Mouse (Mus musculus) liver (tissue): Measurements from ENCODE around the gene Tmeff1.

Experiments
- DNase-seq: peaks from one replicate; pipeline ENCODE4 v3.0.0-alpha.2; 2020; ENCODE audit warnings: mixed read lengths

Tmeff1 gene

DNA sequence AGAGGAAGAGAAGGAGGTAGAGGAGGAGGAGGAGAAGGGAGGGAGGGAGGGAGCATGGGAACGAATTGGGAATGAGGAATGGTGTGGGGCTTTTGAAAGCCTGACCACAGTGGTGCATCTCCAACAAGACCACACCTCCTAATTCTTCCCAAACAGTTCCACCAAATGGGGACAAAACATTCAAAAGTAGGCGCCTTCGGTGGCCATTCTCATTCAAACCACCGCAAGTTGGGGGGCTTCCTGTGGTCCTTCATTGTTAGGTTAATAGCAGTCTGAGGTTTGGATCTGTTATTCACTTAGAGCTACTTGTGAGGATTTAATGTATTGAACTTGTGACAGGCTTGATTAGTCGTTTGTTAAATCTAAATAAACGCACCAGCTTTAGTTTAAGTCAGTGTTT lies 40.0 kb downstream of the Tmeff1 start:
- no peak for DNase-seq

GRCm38 (mm10) chr4:48625836-48626235 lies 40.9 kb downstream of the Tmeff1 start:
- DNase-seq, result no peak

GRCm38 (mm10) chr4:48629445-48629844 lies 44.5 kb downstream of the Tmeff1 start:
- no peak for DNase-seq

GRCm38 (mm10) chr4:48633529-48633928 lies 48.6 kb downstream of the Tmeff1 start:
- no peak for DNase-seq

DNA sequence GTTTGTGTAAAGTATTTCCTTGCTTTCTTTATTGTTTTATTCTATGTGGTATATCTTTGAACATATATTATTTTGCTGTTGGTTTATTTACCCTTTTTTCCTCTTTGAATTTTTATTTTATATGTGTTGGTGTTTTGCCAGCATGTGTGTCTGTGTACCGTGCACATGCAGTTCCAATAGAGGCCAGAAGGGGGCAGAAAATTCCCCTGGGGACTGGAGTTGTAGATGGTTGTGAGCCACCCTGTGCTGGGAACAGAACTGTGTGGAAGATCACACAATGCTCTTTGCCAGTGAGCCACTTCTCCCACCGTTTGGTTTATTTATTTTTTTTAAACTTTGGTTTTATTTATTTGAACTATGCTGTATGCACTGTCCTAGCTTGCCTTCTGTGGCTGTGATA lies 49.1 kb downstream of the Tmeff1 start:
- DNase-seq, result peak; percentile 21

- DNase-seq, result no peak
Observed at GRCm38 (mm10) chr4:48636831-48637230, 51.9 kb downstream of the Tmeff1 start.

DNA sequence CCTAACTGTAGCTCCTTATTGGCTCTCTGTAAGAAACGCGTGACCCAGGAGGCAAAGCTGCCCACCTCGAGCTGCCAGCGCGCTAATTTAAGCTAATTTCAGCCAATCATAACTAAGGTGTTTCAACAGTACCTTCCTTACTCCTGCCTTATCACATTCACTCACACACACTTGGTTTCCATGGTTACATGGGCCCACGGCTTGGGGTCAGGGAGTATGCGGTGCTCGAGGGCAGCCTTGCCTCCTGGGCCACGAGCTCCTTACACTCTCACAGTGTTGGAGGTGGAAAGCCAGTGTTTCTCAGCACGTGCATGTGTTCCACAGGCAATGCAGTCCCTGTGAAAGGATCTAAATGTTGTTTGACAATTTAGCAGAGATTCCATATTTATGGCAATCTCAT lies 53.2 kb downstream of the Tmeff1 start:
- DNase-seq, result no peak

- DNase-seq, result no peak
Observed at GRCm38 (mm10) chr4:48639503-48639902, 54.5 kb downstream of the Tmeff1 start.

DNA sequence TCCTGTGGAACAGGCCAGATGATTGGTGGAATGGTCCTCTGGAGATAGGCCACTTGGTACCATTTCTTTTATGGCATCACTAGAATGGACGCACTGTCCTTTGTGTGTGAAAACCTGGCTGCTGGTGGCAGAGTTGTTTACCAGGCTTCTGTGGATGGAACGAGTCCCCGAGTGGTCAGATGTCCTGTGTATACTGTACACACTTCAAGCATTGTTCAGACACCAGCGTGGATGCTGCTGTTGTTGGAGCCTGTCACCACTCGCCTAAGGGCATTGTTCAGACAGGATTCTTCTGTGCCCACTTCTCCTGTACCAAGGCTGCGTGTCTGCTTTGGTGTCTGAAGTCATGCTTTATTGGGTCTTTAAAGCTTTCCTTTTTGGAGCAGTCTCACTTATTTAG lies 58.8 kb downstream of the Tmeff1 start:
- DNase-seq, result no peak

DNA sequence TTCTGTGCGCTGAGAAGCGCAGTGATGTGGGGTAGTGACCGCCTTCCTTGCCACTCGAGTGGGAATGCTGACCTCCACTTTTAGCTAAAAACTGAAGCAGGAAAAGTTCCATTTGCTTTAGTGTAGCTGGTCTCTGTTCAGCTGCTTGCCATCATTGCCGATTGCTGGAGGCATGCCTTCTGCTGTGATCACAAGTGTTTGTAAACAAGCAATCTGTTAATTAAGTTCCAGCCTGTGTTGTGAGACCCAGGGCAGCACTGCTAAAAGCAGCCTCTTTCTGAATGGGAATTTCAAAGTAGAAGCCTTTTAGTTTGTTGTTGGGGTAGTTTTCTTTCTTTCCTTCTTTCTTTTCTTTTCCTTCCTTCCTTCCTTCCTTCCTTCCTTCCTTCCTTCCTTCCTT lies 61.2 kb downstream of the Tmeff1 start:
- no peak for DNase-seq

DNA sequence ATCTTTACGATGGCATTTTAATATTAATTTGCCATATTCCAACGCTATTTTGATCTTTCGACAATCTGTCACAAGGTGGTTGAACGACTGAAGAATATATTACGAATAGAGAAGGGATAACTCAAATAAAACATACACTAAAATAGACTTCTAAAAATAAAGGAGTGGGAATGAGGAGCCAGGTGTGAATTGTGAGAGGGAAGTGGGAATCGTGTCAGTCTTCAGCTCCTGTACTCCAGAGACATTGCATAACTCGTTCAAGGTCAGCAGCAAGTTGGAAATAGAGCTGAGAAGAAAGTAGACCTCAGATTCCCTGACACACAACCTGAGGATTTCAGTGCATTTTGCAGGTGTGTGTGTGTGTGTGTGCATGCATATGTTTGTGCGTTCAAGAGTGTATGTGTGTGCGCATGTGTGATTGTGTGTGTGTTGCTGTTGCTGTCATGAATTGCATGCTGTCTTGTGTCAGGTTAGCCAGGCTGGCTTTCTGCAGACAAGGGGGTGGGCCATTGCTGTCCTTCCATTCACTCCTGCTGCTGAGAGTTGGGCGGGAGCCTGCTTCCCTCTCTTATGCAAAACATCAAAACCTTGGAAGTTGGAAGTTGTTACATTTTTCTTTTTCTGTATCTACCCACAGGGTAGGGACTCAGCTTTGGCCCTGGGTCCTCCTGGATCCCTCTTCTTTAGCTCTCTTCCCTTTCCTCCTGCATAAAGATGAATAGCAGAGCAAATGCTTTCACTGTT lies 65.8 kb downstream of the Tmeff1 start:
- DNase-seq, result no peak

DNA sequence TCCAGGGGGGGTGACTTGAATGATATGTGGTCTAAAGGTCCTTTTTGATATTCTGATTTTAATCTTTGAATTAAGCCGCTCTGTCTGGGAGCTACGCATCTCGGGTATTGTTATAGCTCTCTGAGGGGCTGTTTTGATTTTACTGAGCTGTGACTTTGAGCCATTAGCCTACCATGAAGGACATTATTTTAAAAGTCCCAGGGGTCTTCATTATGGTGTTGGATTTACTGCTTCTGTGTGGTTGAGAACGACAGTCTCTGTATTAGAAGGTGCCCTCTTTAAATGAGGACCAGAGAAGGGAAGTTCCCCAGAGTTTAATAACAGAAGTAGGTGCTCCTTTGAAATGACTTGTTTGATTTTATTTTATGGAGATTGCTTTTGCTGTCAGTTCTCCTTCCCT lies 69.1 kb downstream of the Tmeff1 start:
- DNase-seq, result no peak

DNA sequence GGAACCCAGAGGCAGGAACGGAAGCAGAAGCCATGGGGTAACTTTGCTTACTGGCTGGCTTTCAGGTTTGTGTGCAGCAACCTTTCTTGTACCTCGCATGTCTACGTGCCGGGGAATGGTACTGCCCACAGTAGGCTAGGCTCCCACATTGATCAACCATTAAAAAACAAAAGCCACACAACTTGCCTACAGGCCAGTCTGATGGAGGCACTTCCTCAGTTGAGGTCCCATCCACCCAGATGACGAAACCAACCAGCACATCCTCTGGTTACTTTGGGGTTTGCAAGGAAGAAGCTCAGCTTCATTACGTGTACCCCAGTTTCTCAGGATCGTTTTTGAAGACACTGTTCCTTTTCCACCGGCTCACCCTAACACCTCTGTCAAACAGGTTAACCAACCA lies 71.6 kb downstream of the Tmeff1 start:
- no peak for DNase-seq

GRCm38 (mm10) chr4:48660144-48660543 lies 75.2 kb downstream of the Tmeff1 start:
- DNase-seq, result no peak

- DNase-seq, result no peak
Observed at GRCm38 (mm10) chr4:48660619-48661575, 75.9 kb downstream of the Tmeff1 start.

- DNase-seq, result no peak
Observed at GRCm38 (mm10) chr4:48663271-48663670, 78.3 kb downstream of the Tmeff1 start, which contains the start of gene Cavin4. TSS of gene Cavin4 (plus strand) at chr4:48663514.

DNA sequence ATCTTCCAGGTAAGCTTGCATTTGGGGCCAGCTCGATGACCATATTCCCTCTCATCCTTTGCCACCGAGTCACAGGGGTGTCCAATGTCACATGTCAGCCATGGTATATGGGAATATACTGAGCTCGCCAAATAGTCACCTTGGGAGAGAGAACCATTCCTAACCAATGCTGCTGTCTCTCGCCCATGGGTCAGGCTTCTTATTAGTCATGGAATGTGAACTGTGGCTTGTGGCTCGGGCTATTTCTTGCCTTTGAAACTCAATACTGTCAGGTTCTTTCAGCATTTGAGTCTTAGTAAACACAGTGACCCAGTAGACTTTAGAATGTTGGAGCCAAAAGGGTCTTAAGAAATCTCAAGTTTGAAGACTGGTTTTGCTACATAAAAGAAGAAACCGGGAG lies 79.0 kb downstream of the Tmeff1 start:
- DNase-seq, result no peak

GRCm38 (mm10) chr4:48667279-48667678 lies 82.3 kb downstream of the Tmeff1 start:
- DNase-seq, result no peak

DNA sequence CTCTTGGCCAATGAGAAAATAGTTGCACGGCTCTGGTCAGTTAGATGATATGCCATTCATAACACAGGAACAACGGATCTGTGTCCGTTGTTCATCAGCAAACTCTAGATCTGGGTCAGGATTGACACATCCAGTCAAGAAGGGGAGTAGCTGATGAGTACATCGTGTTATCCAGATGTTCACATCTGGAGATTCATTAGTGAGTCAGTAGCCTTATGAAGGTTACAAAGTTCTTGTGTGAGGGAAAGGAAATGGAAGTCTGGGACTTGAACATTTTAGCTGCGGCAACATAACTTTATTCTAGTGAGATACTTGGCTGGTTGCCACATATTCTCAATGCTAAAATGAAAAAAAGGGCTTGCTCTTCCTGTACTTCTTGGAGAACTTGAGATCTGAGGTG lies 87.9 kb downstream of the Tmeff1 start:
- DNase-seq, result no peak

GRCm38 (mm10) chr4:48674412-48674811 lies 89.4 kb downstream of the Tmeff1 start:
- no peak for DNase-seq

GRCm38 (mm10) chr4:48676570-48677185 lies 91.7 kb downstream of the Tmeff1 start:
- DNase-seq, result no peak

- DNase-seq, result no peak
Observed at GRCm38 (mm10) chr4:48677276-48677675, 92.3 kb downstream of the Tmeff1 start.

DNA sequence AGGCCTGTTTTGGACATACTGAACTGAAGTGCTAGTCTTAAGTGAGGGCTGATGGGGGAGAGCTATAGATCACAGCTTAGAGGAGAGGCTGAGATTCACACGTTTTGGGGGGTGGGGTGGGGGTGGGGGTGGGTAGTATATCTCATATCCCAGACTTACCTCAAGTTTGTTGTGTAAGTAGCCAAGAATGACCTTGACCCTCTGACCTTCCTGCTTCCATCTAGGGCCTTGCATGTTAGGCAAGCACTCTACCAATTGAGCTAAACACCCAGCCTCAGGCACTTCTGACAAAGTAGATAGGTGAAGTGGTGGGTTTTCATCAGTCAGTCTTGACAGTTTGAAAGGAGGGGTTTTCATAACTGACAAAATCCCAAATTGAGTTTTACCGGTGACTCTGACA lies 92.8 kb downstream of the Tmeff1 start:
- no peak for DNase-seq

- DNase-seq, result no peak
Observed at GRCm38 (mm10) chr4:48678793-48679192, 93.8 kb downstream of the Tmeff1 start.
